Mouse (Mus musculus) limb, embryonic 10.5 days (tissue): ENCODE measurements around the gene Il4i1. TPM values are rescaled to one million over a fixed set of nuclear protein-coding genes. Genes with fewer than 3 reads are reported as not detected.

ENCODE experiments used
- DNase-seq: peaks from one replicate; pipeline ENCODE4 v3.0.0-alpha.2; 2017; ENCODE audit warnings: low spot score
- H3K27ac ChIP-seq: fragments of 300-500 bp; sonication (generic); 2 replicates; pipeline ENCODE4 v1.5.1; 2016; ENCODE audit warnings: mild to moderate bottlenecking
- H3K27me3 ChIP-seq: fragments of 300-500 bp; sonication (generic); 2 replicates; pipeline ENCODE4 v1.6.1; 2016; ENCODE audit warnings: low read depth, mild to moderate bottlenecking; ENCODE audit not compliant: poor library complexity, severe bottlenecking
- H3K36me3 ChIP-seq: fragments of 300-500 bp; sonication (generic); 2 replicates; pipeline ENCODE4 v1.6.1; 2016; ENCODE audit warnings: mild to moderate bottlenecking, moderate library complexity
- H3K4me1 ChIP-seq: fragments of 300-500 bp; sonication (generic); 2 replicates; pipeline ENCODE4 v1.6.1; 2016
- H3K4me3 ChIP-seq: fragments of 300-500 bp; sonication (generic); 2 replicates; pipeline ENCODE4 v1.5.1; 2016; ENCODE audit warnings: mild to moderate bottlenecking, moderate library complexity
- H3K9me3 ChIP-seq: fragments of 300-500 bp; sonication (generic); replicated peaks from 2 replicates; pipeline ENCODE4 v1.6.1; 2016; ENCODE audit warnings: mild to moderate bottlenecking
- WGBS: fragments of 180-500 bp; shearing (Covaris S2); methylation state at CpG from one replicate; pipeline ENCODE4 v1.1.7; 2016; 5-methylcytosine and 5-hydroxymethylcytosine counted together
- polyA plus RNA-seq: library from polyadenylated mRNA; unstranded; fragments of >200 nt; fragmentation: Nextera tagmentation; extraction: Ambion mirVana; gene quantifications from 2 replicates; pipeline ENCODE4 v1.2.1, GENCODE M21; 2016

Il4i1 gene
- polyA plus RNA-seq, 1 experiment from 2014 or later = 0.89 TPM

GRCm38 (mm10) chr7:44821666-44822448, 5.7 kb downstream of the Il4i1 start:
- Histone ChIP-seq H3K27ac (no peak overlapping the region), H3K9me3 (no peaks in the 10 kb centered on the region), H3K27me3 (no peaks in the 10 kb centered on the region), H3K4me1 (peaks cover 33% of the 10 kb centered on the region), H3K4me3 (no peak overlapping the region), H3K36me3 (peaks cover 52% of the 10 kb centered on the region)
- 86% methylated on average over 7 of the region's 7 CpGs for WGBS
- no peak for DNase-seq

DNA sequence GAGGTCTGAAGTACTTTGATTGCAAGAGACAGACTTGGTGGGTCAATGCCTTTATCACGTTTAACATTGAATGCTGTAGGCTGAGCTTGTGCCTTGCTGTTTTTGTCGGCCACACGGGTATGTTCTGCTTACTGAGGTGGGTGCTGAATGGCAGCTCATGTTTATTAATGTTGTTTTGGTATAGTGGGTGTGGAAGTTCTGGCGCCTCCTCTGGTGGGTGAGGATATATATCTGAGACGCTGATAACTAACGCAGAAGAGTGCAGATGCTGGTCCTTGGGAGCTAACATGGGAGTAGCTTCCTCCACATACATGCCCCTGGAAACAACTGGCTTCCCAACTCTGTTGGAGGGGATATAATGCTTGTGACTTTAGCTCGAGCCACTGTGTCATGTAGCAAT, 7.2 kb downstream of the Il4i1 start:
- DNase-seq = no peak
- H3K9me3 ChIP-seq = no peaks in the 10 kb centered on the region
- H3K27me3 ChIP-seq = no peaks in the 10 kb centered on the region
- no peak overlapping the region for H3K4me3 ChIP-seq
- H3K4me1 ChIP-seq = peaks cover 20% of the 10 kb centered on the region
- peaks cover 65% of the 10 kb centered on the region for H3K36me3 ChIP-seq
- no peak overlapping the region for H3K27ac ChIP-seq
- 51% methylated on average over 7 of the region's 7 CpGs for WGBS

DNA sequence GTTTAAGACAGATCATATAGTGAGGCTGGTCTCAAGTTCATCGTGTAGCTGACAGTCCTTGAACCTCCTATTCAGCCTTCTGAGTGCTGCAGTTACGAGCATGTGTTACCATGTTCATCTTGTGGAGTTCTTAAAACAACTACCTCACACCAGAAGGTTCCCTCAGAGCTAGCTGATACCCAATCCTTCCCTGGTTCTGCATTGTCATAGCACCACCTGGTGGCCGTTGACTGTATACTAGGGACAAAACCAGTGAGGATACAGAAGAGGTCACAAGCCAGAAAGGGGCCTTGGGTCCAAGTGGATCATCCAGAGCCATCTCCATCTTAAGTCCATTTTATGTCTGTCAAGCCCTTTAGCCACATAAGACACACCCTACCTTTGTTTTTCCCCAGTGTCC, 8.7 kb downstream of the Il4i1 start:
- peaks cover 5% of the 10 kb centered on the region for H3K4me1 ChIP-seq
- WGBS = 38% methylated on average over 3 of the region's 3 CpGs
- H3K27me3 ChIP-seq = no peaks in the 10 kb centered on the region
- H3K9me3 ChIP-seq = no peaks in the 10 kb centered on the region
- DNase-seq = peak; percentile 82
- no peak overlapping the region for H3K27ac ChIP-seq
- H3K36me3 ChIP-seq = peaks cover 65% of the 10 kb centered on the region
- H3K4me3 ChIP-seq = no peak overlapping the region

DNA sequence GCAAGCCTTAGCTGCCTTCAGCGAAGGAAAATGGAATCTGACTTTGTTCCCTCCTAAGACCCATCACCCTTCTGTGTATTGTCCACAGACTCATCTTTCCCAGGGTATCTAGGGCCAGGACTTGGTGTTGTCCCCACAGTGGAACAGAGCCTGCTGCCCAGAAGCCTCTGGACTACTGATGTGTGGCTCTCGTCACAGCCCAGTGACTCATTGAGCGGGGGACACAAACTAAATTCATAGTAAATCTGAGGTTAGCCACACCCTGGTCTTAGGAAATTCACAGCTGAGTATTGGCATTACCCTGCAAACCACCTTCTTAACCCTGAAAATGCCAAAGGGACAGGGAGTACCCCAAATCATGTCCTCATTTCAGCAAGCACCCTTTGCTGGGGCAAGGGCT, 10.6 kb downstream of the Il4i1 start:
- Histone ChIP-seq H3K9me3 (no peaks in the 10 kb centered on the region), H3K4me1 (peaks cover 3% of the 10 kb centered on the region), H3K27ac (no peak overlapping the region), H3K4me3 (no peak overlapping the region), H3K27me3 (no peaks in the 10 kb centered on the region), H3K36me3 (peaks cover 79% of the 10 kb centered on the region)
- no peak for DNase-seq
- 85% methylated on average over 3 of the region's 3 CpGs for WGBS

DNA sequence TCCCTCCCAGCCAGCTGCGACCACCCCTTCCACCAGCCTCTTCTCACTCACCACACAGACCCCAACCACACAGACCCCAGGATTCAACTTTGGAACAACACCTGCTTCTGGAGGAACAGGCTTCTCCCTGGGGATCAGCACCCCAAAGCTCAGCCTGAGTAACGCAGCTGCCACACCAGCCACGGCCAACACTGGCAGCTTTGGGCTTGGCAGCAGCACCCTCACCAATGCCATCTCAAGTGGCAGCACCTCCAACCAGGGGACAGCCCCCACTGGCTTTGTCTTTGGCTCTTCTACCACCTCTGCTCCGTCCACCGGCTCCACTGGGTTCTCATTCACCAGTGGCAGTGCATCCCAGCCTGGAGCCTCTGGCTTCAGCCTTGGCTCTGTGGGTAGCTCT, 12.5 kb downstream of the Il4i1 start:
- WGBS = 97% methylated on average over 5 of the region's 5 CpGs
- Histone ChIP-seq H3K27ac (no peak overlapping the region), H3K27me3 (no peaks in the 10 kb centered on the region), H3K4me3 (no peak overlapping the region), H3K4me1 (peaks cover 3% of the 10 kb centered on the region), H3K36me3 (peaks cover 74% of the 10 kb centered on the region), H3K9me3 (no peaks in the 10 kb centered on the region)
- DNase-seq = no peak

DNA sequence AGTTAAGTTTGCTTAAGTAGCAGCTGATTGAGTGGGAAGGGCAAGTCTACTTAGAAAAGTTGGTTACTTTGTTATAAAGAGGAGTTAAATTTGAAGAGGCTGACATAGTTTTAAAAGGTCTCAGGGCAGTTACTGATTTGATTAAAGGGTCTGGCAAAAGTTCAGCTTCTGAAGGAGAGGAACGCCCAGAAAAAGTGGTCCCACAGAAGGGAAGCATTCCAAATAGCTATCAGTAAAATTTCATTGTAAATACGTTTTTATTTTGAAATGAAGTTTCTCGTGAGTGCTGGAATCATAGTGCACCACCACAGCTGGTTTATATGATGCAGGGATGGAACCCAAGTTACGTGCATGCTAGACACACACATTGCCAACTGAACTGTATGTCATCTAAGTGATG, 16.6 kb downstream of the Il4i1 start:
- Histone ChIP-seq H3K9me3 (no peaks in the 10 kb centered on the region), H3K4me1 (peaks cover 10% of the 10 kb centered on the region), H3K27ac (no peak overlapping the region), H3K27me3 (no peaks in the 10 kb centered on the region), H3K4me3 (no peak overlapping the region), H3K36me3 (peaks cover 55% of the 10 kb centered on the region)
- 81% methylated on average over 4 of the region's 4 CpGs for WGBS
- DNase-seq = no peak

GRCm38 (mm10) chr7:44835373-44836015, 19.3 kb downstream of the Il4i1 start:
- Histone ChIP-seq H3K36me3 (peaks cover 31% of the 10 kb centered on the region), H3K27ac (no peak overlapping the region), H3K27me3 (peaks cover 26% of the 10 kb centered on the region), H3K4me3 (no peak overlapping the region), H3K4me1 (peaks cover 25% of the 10 kb centered on the region), H3K9me3 (no peaks in the 10 kb centered on the region)
- DNase-seq = no peak
- 93% methylated on average over 1 of the region's 1 CpGs for WGBS

GRCm38 (mm10) chr7:44836016-44836404, 19.8 kb downstream of the Il4i1 start:
- H3K4me3 ChIP-seq = no peak overlapping the region
- no peak for DNase-seq
- H3K9me3 ChIP-seq = no peaks in the 10 kb centered on the region
- peaks cover 31% of the 10 kb centered on the region for H3K36me3 ChIP-seq
- peaks cover 28% of the 10 kb centered on the region for H3K4me1 ChIP-seq
- WGBS = 44% methylated on average over 3 of the region's 3 CpGs
- H3K27me3 ChIP-seq = peaks cover 31% of the 10 kb centered on the region
- no peak overlapping the region for H3K27ac ChIP-seq

- WGBS = 85% methylated on average over 9 of the region's 9 CpGs
- no peak overlapping the region for H3K27ac ChIP-seq
- H3K4me1 ChIP-seq = peaks cover 28% of the 10 kb centered on the region
- H3K36me3 ChIP-seq = peaks cover 31% of the 10 kb centered on the region
- peaks cover 36% of the 10 kb centered on the region for H3K27me3 ChIP-seq
- H3K4me3 ChIP-seq = no peak overlapping the region
- H3K9me3 ChIP-seq = no peaks in the 10 kb centered on the region
- no peak for DNase-seq
These were observed 20.4 kb downstream of the Il4i1 start for GRCm38 (mm10) chr7:44836423-44837053.

- Histone ChIP-seq H3K36me3 (peaks cover 36% of the 10 kb centered on the region), H3K9me3 (no peaks in the 10 kb centered on the region), H3K27me3 (peaks cover 41% of the 10 kb centered on the region), H3K4me3 (no peak overlapping the region), H3K27ac (no peak overlapping the region), H3K4me1 (peaks cover 28% of the 10 kb centered on the region)
- DNase-seq = no peak
- 82% methylated on average over 6 of the region's 6 CpGs for WGBS
These were observed 21.9 kb downstream of the Il4i1 start for GRCm38 (mm10) chr7:44838073-44838472.

- peaks cover 41% of the 10 kb centered on the region for H3K27me3 ChIP-seq
- H3K9me3 ChIP-seq = no peaks in the 10 kb centered on the region
- H3K4me1 ChIP-seq = peaks cover 28% of the 10 kb centered on the region
- WGBS = 28% methylated on average over 11 of the region's 11 CpGs
- DNase-seq = peak; percentile 48
- H3K4me3 ChIP-seq = peak overlapping the region; percentile 47
- H3K36me3 ChIP-seq = peaks cover 43% of the 10 kb centered on the region
- H3K27ac ChIP-seq = no peak overlapping the region
These were observed 22.9 kb downstream of the Il4i1 start for GRCm38 (mm10) chr7:44839171-44839490.

GRCm38 (mm10) chr7:44839491-44840191, 23.5 kb downstream of the Il4i1 start:
- Histone ChIP-seq H3K36me3 (peaks cover 48% of the 10 kb centered on the region), H3K4me3 (peak overlapping the region; percentile 47), H3K4me1 (peaks cover 28% of the 10 kb centered on the region), H3K9me3 (no peaks in the 10 kb centered on the region), H3K27ac (peak overlapping the region; percentile 28; the same call in 1 of the 2 replicates), H3K27me3 (peaks cover 41% of the 10 kb centered on the region)
- DNase-seq = peak; percentile 60
- WGBS = 2% methylated on average over 58 of the region's 58 CpGs

DNA sequence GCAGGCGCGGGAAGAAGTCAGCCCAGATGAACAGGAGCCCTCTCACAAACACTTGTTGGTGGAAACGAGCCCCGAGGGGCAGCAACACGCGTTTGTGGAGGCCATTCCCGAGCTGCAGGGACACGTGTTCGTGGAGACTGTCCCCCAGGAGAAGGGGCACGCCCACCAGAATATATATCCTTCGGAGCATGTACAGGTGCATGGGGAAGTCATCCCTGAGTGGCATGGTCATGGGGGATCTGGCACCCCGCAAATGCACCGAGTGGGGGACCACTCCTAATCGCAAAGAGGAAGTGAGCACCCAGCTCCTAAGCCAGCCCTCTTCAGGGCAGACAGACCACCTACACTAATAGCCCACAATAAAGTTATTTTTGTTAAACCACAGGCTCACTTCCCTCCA, 24.2 kb downstream of the Il4i1 start:
- no peaks in the 10 kb centered on the region for H3K9me3 ChIP-seq
- peak overlapping the region; percentile 47; the same call in 1 of the 2 replicates for H3K4me3 ChIP-seq
- peaks cover 56% of the 10 kb centered on the region for H3K36me3 ChIP-seq
- H3K27ac ChIP-seq = no peak overlapping the region
- H3K4me1 ChIP-seq = peaks cover 28% of the 10 kb centered on the region
- H3K27me3 ChIP-seq = peaks cover 41% of the 10 kb centered on the region
- DNase-seq = no peak
- 65% methylated on average over 14 of the region's 14 CpGs for WGBS
